Mouse (Mus musculus) liver, embryonic 14.5 days (tissue): ENCODE measurements around the gene Ccdc92b. TPM values are rescaled to one million over a fixed set of nuclear protein-coding genes. Genes with fewer than 3 reads are reported as not detected.

Experiments used
- ATAC-seq: fragments of 200-750 bp; cut with Nextera tagmentation; 2 replicates; pipeline ENCODE4 v1.8.0; 2017; ENCODE audit warnings: moderate number of reproducible peaks, mild to moderate bottlenecking, moderate library complexity; ENCODE audit not compliant: insufficient read depth
- DNase-seq, 3 experiments: peaks; one replicate each; pipeline ENCODE4 v3.0.0-alpha.2; 2012 to 2013; ENCODE audit warnings: low read depth in 3 of 3, low spot score in 3 of 3
- H3K27ac ChIP-seq: fragments of 300-500 bp; sonication (generic); 2 replicates; pipeline ENCODE4 v1.5.1; 2014; ENCODE audit warnings: moderate library complexity, mild to moderate bottlenecking, control low read depth, inconsistent platforms
- H3K27me3 ChIP-seq: fragments of 300-500 bp; sonication (generic); 2 replicates; pipeline ENCODE4 v1.6.1; 2014; ENCODE audit warnings: mild to moderate bottlenecking, low read length, moderate library complexity; ENCODE audit not compliant: control insufficient read depth, insufficient read depth
- H3K36me3 ChIP-seq: fragments of 300-500 bp; sonication (generic); replicated peaks from 2 replicates; pipeline ENCODE4 v1.6.1; 2014; ENCODE audit warnings: low read depth; ENCODE audit not compliant: control insufficient read depth, insufficient read depth
- H3K4me1 ChIP-seq, 2 experiments: fragments of 200-500 bp in 1 of 2; fragments of 300-500 bp in 1 of 2; sonication (generic) in 1 of 2; replicated peaks; 2 replicates each; pipeline ENCODE4 v1.6.1; 2012 to 2014; ENCODE audit warnings: antibody characterized with exemption in 1 of 2, inconsistent platforms in 1 of 2, low read length in 1 of 2; ENCODE audit not compliant: control insufficient read depth in 2 of 2, insufficient read depth in 2 of 2
- H3K4me2 ChIP-seq: fragments of 300-500 bp; sonication (generic); 2 replicates; pipeline ENCODE4 v1.6.1; 2014; ENCODE audit warnings: low read depth, mild to moderate bottlenecking, control low read depth, moderate library complexity
- H3K4me3 ChIP-seq, 2 experiments: fragments of 200-500 bp in 1 of 2; fragments of 300-500 bp in 1 of 2; sonication (generic) in 1 of 2; 2 replicates each; pipeline ENCODE4 v1.5.1; 2012 to 2014; ENCODE audit warnings: low read depth in 2 of 2, low read length in 2 of 2, mild to moderate bottlenecking in 2 of 2, control low read depth in 1 of 2, inconsistent platforms in 1 of 2, moderate library complexity in 1 of 2; ENCODE audit not compliant: insufficient read depth in 1 of 2
- H3K9ac ChIP-seq: fragments of 300-500 bp; sonication (generic); replicated peaks from 2 replicates; pipeline ENCODE4 v1.6.1; 2014; ENCODE audit warnings: mild to moderate bottlenecking, control low read depth, moderate library complexity
- H3K9me3 ChIP-seq: fragments of 300-500 bp; sonication (generic); 2 replicates; pipeline ENCODE4 v1.6.1; 2016; ENCODE audit warnings: low read length, mixed read lengths; ENCODE audit not compliant: control insufficient read depth
- CTCF ChIP-seq: IDR thresholded peaks from 2 replicates; pipeline ENCODE4 v1.5.1; 2016; ENCODE audit warnings: antibody characterized with exemption, low read depth, control low read depth
- EP300 ChIP-seq: IDR thresholded peaks from 2 replicates; pipeline ENCODE4 v1.6.1; 2016; ENCODE audit warnings: antibody characterized with exemption, low read depth
- WGBS: fragments of 180-500 bp; shearing (Covaris S2); extraction: QIAGEN DNeasy Blood & Tissue Kit; methylation state at CpG from one replicate; pipeline ENCODE4 v1.1.7; 2014; ENCODE audit not compliant: insufficient replicate concordance; 5-methylcytosine and 5-hydroxymethylcytosine counted together
- polyA plus RNA-seq, 2 experiments: library from polyadenylated mRNA; depleted of rRNA in 1 of 2; stranded (reverse) in 1 of 2; unstranded in 1 of 2; fragments of >200 nt; fragmentation: Nextera tagmentation in 1 of 2; extraction: Ambion mirVana in 1 of 2; gene quantifications; 2 replicates each; pipeline versions ENCODE4 v1.2.1 to v1.2.3; 2012 to 2014

The Ccdc92b gene
- polyA plus RNA-seq, 2 experiments = 10.2 to 12.7 TPM

GRCm38 (mm10) chr11:74621974-74622669, 2.7 kb downstream of the Ccdc92b start:
- Histone ChIP-seq H3K9ac (peak overlapping the region; percentile 83), H3K9me3 (no peaks in the 10 kb centered on the region), H3K4me3 (peak overlapping the region; percentile 72 to 74), H3K36me3 (peaks cover 24% of the 10 kb centered on the region), H3K4me1 (peaks cover 27 to 51% of the 10 kb centered on the region in 2 experiments), H3K27me3 (peaks cover 23% of the 10 kb centered on the region), H3K4me2 (peak overlapping the region; percentile 72), H3K27ac (peak overlapping the region; percentile 96)
- peak; percentile 98 for TF ChIP-seq EP300
- no peak for TF ChIP-seq CTCF
- 17% methylated on average over 8 of the region's 8 CpGs for WGBS
- ATAC-seq (peak; percentile 88), DNase-seq (peak; percentile 70 to 85 (median 80))

GRCm38 (mm10) chr11:74623693-74624092, 4.3 kb downstream of the Ccdc92b start:
- H3K27me3 ChIP-seq = peaks cover 10% of the 10 kb centered on the region
- no peaks in the 10 kb centered on the region for H3K9me3 ChIP-seq
- DNase-seq = no peak
- no peak for TF ChIP-seq CTCF
- TF ChIP-seq EP300 = no peak
- H3K36me3 ChIP-seq = peaks cover 27% of the 10 kb centered on the region
- H3K9ac ChIP-seq = no peak overlapping the region
- 80% methylated on average over 6 of the region's 6 CpGs for WGBS
- no peak for ATAC-seq
- peak overlapping the region; percentile 72; the same call in 1 of the 2 replicates for H3K4me2 ChIP-seq
- H3K4me3 ChIP-seq = no peak overlapping the region
- peaks cover 27 to 51% of the 10 kb centered on the region in 2 experiments for H3K4me1 ChIP-seq
- peak overlapping the region; percentile 49; the same call in 1 of the 2 replicates for H3K27ac ChIP-seq

GRCm38 (mm10) chr11:74625333-74625732, 5.9 kb downstream of the Ccdc92b start:
- ATAC-seq = no peak
- H3K27ac ChIP-seq = no peak overlapping the region
- H3K4me1 ChIP-seq = peaks cover 27 to 48% of the 10 kb centered on the region in 2 experiments

GRCm38 (mm10) chr11:74627481-74627880, 8.1 kb downstream of the Ccdc92b start:
- Histone ChIP-seq H3K9ac (no peak overlapping the region), H3K4me3 (no peak overlapping the region), H3K4me1 (peaks cover 14 to 29% of the 10 kb centered on the region in 2 experiments), H3K27ac (no peak overlapping the region), H3K4me2 (no peak overlapping the region), H3K36me3 (peaks cover 43% of the 10 kb centered on the region), H3K27me3 (no peaks in the 10 kb centered on the region), H3K9me3 (no peaks in the 10 kb centered on the region)
- TF ChIP-seq CTCF = no peak
- no peak for TF ChIP-seq EP300
- no peak for DNase-seq
- no peak for ATAC-seq
- 79% methylated on average over 3 of the region's 3 CpGs for WGBS

More at GRCm38 (mm10) chr11:74625333-74625732, 5.9 kb downstream of the Ccdc92b start:
- peaks cover 36% of the 10 kb centered on the region for H3K36me3 ChIP-seq
- no peak overlapping the region for H3K9ac ChIP-seq
- H3K4me2 ChIP-seq = no peak overlapping the region
- no peaks in the 10 kb centered on the region for H3K9me3 ChIP-seq
- 0 out of 2 replicates have a peak, but pooled peaks cover 1% of the 10 kb centered on the region for H3K27me3 ChIP-seq
- no peak overlapping the region for H3K4me3 ChIP-seq
- DNase-seq = no peak
- TF ChIP-seq EP300 (no peak), CTCF (no peak)

GRCm38 (mm10) chr11:74631880-74632789, 12.7 kb downstream of the Ccdc92b start:
- WGBS = 56% methylated on average over 7 of the region's 7 CpGs
- TF ChIP-seq CTCF (no peak), EP300 (no peak)
- Histone ChIP-seq H3K9me3 (no peaks in the 10 kb centered on the region), H3K27me3 (peaks cover 9% of the 10 kb centered on the region), H3K4me1 (no peaks in the 10 kb centered on the region), H3K27ac (no peak overlapping the region), H3K4me3 (no peak overlapping the region), H3K9ac (no peak overlapping the region), H3K4me2 (no peak overlapping the region), H3K36me3 (peaks cover 33% of the 10 kb centered on the region)
- ATAC-seq (no peak), DNase-seq (no peak)
